Mouse (Mus musculus): ENCODE measurements around the gene Ergic1. TPM values are rescaled to one million over a fixed set of nuclear protein-coding genes. Genes with fewer than 3 reads are reported as not detected.

Gene Ergic1
- total RNA-seq, 2 experiments from 2014 or later, result 144 to 149 TPM

- intact Hi-C loops (cut with DNase I), result no loop called here
- no peak for DNase-seq (ENCODE audit: extremely low spot score in 1 of 2, low spot score in 2 of 2)
- Histone ChIP-seq H3K4me3 (no peak overlapping the region), H3K27ac (peak overlapping the region; percentile 91)
- no peak for TF ChIP-seq CTCF (IDR thresholded peaks at IDR 0.05)
Measured at GRCm38 (mm10) chr17:26621912-26622311, 60.6 kb downstream of the Ergic1 start.

- TF ChIP-seq CTCF (IDR thresholded peaks at IDR 0.05), result no peak
- intact Hi-C loops (cut with DNase I), result no loop called here
- H3K27ac ChIP-seq, result no peak overlapping the region
Measured at GRCm38 (mm10) chr17:26623991-26624390, 62.7 kb downstream of the Ergic1 start.

GRCm38 (mm10) chr17:26624999-26625398, 63.7 kb downstream of the Ergic1 start:
- intact Hi-C loops (cut with DNase I), result no loop called here
- no peak overlapping the region for H3K4me3 ChIP-seq
- TF ChIP-seq CTCF (IDR thresholded peaks at IDR 0.05), result no peak
- H3K27ac ChIP-seq, result no peak overlapping the region
- no peak for DNase-seq (ENCODE audit: extremely low spot score in 1 of 2, low spot score in 2 of 2)

More at GRCm38 (mm10) chr17:26623991-26624390, 62.7 kb downstream of the Ergic1 start:
- no peak for DNase-seq (ENCODE audit: extremely low spot score in 1 of 2, low spot score in 2 of 2)
- H3K4me3 ChIP-seq, result no peak overlapping the region

DNA sequence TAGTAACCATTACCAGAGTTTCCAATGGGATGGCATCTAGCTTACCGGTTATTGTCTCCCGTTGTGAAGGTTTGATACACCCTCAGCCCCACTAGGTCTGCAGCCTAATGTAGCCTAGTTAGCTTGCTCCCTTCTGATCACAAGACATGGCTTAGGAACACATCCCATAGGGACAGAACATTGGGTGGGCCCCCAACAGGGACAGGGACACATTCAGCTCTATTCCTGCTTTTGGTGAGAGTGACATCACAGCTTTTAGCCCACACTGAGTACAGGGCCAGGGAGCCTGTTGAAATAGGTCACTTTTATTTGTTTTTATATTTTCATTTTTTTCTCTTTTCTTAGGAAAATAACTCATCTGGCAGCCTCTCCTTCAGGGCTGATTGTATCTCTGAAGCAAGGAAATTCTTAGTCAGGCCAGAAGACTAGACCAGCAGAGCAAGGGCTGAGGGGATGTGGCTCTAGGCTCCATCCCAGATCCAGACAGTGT, 64.3 kb downstream of the Ergic1 start:
- H3K27ac ChIP-seq, result peak overlapping the region; percentile 40; the same call in 1 of the 2 replicates
- no peak for DNase-seq (ENCODE audit: extremely low spot score in 1 of 2, low spot score in 2 of 2)
- no peak overlapping the region for H3K4me3 ChIP-seq
- no peak for TF ChIP-seq CTCF (IDR thresholded peaks at IDR 0.05)
- intact Hi-C loops (cut with DNase I), result no loop called here

DNA sequence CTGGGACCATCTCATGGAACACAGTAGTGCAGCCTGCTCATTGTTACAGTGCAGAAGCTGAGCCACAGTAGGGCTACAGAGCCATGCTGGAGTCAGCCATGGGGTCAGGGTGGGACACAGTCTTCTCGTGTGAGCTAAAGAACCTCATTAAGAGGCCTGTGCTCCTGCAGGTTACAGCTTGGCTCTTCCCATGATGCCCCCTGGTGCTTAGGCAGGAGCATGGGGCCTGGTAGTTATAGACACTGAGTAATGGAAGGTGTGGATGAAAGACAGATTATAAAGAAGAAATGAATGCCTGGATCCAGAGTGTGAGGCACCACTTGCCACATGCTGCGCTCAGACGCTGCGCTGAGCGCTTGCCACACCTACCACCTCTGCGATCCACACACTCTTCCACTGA, 67.2 kb downstream of the Ergic1 start:
- intact Hi-C loops (cut with DNase I), result no loop called here
- H3K4me3 ChIP-seq, result no peak overlapping the region
- peak overlapping the region; percentile 71 for H3K27ac ChIP-seq
- no peak; the same call in none of the 2 replicates for TF ChIP-seq CTCF (IDR thresholded peaks at IDR 0.05)
- DNase-seq (ENCODE audit: extremely low spot score in 1 of 2, low spot score in 2 of 2), result no peak

- no peak for DNase-seq (ENCODE audit: extremely low spot score in 1 of 2, low spot score in 2 of 2)
- no peak overlapping the region for H3K4me3 ChIP-seq
- intact Hi-C loops (cut with DNase I), result no loop called here
- TF ChIP-seq CTCF (IDR thresholded peaks at IDR 0.05), result no peak
- H3K27ac ChIP-seq, result peak overlapping the region; percentile 71
Measured at GRCm38 (mm10) chr17:26628936-26629335, 67.6 kb downstream of the Ergic1 start.

GRCm38 (mm10) chr17:26631811-26632327, 70.6 kb downstream of the Ergic1 start:
- DNase-seq (ENCODE audit: extremely low spot score in 1 of 2, low spot score in 2 of 2), result peak; percentile 59 to 66
- no peak overlapping the region for H3K4me3 ChIP-seq
- H3K27ac ChIP-seq, result peak overlapping the region; percentile 89
- intact Hi-C loops (cut with DNase I), result loop anchor here (2.0 to 5.0 kb wide), 2 partner anchors 23 to 55 kb away; no protein-coding TSS in a partner anchor
- TF ChIP-seq CTCF (IDR thresholded peaks at IDR 0.05), result no peak

- no peak overlapping the region for H3K27ac ChIP-seq
- intact Hi-C loops (cut with DNase I), result loop anchor here (5.0 kb wide), 1 partner anchor 56 kb away; no protein-coding TSS in a partner anchor
- no peak for TF ChIP-seq CTCF (IDR thresholded peaks at IDR 0.05)
- no peak overlapping the region for H3K4me3 ChIP-seq
- no peak for DNase-seq (ENCODE audit: extremely low spot score in 1 of 2, low spot score in 2 of 2)
Measured at GRCm38 (mm10) chr17:26633186-26633585, 71.9 kb downstream of the Ergic1 start.

DNA sequence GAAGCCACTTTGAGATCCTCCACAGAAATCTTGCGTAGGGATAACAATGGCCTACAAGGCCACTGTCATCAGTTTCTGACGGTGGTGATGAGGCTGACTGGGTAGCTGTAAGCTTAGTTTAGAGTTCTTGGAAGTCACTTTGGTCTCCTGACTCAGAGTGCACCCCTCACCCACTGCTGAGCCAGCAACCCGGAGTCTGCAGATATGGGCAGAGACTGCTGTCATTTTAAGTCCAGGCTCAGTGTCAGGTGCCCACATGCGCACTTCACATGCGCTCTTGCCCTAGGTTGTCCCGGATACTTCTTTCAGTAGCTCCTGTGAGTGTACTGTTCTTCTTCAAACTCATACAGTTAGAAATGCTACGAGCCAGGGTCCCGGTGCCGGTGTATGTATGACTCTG, 72.6 kb downstream of the Ergic1 start:
- intact Hi-C loops (cut with DNase I), result loop anchor here (5.0 kb wide), 1 partner anchor 57 kb away; no protein-coding TSS in a partner anchor
- TF ChIP-seq CTCF (IDR thresholded peaks at IDR 0.05), result no peak
- no peak for DNase-seq (ENCODE audit: extremely low spot score in 1 of 2, low spot score in 2 of 2)
- Histone ChIP-seq H3K27ac (peak overlapping the region; percentile 28; the same call in 1 of the 2 replicates), H3K4me3 (no peak overlapping the region)

DNA sequence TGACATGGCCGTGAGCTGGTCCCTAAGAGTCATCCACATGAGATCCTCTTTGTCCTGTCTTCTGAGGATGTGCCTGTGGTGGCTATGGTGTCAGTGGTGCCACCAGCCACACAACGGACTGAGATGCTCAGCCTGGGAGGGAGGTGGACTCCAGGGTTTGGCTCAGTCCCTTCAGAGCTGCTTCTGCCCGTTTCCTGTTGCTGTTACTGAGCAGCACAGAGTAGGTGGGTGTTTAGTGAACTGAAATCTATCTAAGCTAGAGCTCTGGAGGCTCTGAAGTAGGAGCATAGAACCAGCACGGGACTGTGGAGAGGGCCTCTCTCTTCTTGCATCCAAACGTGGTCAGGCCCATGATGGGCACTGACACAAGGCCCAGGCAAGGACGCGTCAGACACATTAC, 73.2 kb downstream of the Ergic1 start:
- peak overlapping the region; percentile 28; the same call in 1 of the 2 replicates for H3K27ac ChIP-seq
- no peak overlapping the region for H3K4me3 ChIP-seq
- no peak for TF ChIP-seq CTCF (IDR thresholded peaks at IDR 0.05)
- intact Hi-C loops (cut with DNase I), result loop anchor here (5.0 kb wide), 1 partner anchor 57 kb away; no protein-coding TSS in a partner anchor
- no peak for DNase-seq (ENCODE audit: extremely low spot score in 1 of 2, low spot score in 2 of 2)

DNA sequence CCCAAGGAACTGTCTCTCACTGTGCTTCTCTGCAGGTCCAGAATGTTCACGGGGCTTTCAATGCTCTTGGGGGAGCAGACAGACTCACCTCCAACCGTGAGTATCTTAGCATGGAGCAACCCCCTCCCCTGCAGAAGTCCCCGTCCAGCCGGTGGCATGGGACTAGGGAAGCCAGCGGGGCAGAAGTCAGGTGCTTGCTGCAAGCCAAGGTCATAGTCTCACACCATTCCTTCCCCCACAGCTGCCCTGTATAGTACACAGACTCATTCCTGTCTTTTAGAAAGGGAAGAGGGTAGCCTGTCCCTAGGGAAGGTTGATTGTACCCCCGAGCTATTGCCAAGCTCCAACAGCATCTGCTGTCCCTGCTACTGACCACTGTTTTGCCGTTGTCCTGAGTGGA, 74.7 kb downstream of the Ergic1 start:
- no peak for TF ChIP-seq CTCF (IDR thresholded peaks at IDR 0.05)
- DNase-seq (ENCODE audit: extremely low spot score in 1 of 2, low spot score in 2 of 2), result no peak
- intact Hi-C loops (cut with DNase I), result no loop called here
- Histone ChIP-seq H3K27ac (no peak overlapping the region), H3K4me3 (no peak overlapping the region)

DNA sequence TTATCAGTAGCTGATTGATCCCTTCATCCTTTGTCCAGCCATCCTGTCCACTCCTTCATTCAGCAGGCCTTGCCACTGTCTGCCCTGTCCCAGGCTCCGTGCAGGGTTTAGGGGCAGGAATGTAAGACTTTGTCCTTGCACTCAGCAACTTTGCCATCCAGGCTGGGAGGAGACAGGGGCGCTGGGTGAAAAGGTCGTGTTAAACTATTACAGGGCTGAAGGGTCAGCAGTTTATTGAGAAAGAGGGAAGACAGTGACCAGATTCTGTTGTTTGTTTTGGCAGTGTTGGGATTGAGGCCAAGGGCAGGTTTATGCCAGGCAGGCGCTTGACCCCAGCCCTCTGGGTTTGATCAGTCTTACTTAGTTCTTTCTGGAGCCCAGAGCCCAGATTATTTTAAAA, 76.6 kb downstream of the Ergic1 start:
- no peak overlapping the region for H3K4me3 ChIP-seq
- no peak for TF ChIP-seq CTCF (IDR thresholded peaks at IDR 0.05)
- intact Hi-C loops (cut with DNase I), result loop anchor here (1.0 to 2.0 kb wide), 3 partner anchors 75 to 172 kb away; partner anchors contain the start of gene Dusp1
- no peak for DNase-seq (ENCODE audit: extremely low spot score in 1 of 2, low spot score in 2 of 2)
- no peak overlapping the region for H3K27ac ChIP-seq

DNA sequence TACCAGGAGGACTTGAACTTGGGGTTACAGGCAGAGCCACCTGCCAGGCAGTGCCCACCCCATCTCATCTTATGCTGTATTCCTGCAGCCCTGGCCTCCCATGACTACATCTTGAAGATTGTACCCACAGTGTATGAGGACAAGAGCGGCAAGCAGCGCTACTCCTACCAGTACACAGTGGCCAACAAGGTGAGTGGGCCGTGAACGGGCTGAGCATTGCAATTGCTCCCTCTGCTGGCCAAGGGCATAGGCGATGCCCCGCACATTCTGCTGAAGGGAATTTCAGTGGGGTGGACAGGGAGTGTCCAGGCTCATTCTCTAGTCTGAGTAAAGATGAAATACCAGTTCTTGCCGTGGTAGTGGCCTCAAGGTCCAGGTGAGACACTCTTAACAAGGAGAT, 77.4 kb downstream of the Ergic1 start:
- TF ChIP-seq CTCF (IDR thresholded peaks at IDR 0.05), result peak; percentile 93
- intact Hi-C loops (cut with DNase I), result loop anchor here (1.0 to 2.0 kb wide), 3 partner anchors 76 to 172 kb away; partner anchors contain the start of gene Dusp1
- Histone ChIP-seq H3K27ac (no peak overlapping the region), H3K4me3 (no peak overlapping the region)
- DNase-seq (ENCODE audit: extremely low spot score in 1 of 2, low spot score in 2 of 2), result peak; percentile 60 to 83

All from left cerebral cortex, adult 2 months (tissue).